Mouse (Mus musculus): Measurements from ENCODE around the gene Tenm4. TPM values are rescaled to one million over a fixed set of nuclear protein-coding genes. Genes with fewer than 3 reads are reported as not detected.
A peak's percentile ranks its signal among the peaks of the same experiment; 100 is the strongest.

Gene Tenm4
- polyA plus RNA-seq, 2 experiments, result 12.7 to 37.4 TPM

- 63% methylated on average over 4 of the region's 4 CpGs for WGBS
- Histone ChIP-seq H3K27me3 (ENCODE audit: control insufficient read depth, insufficient read depth, low read length) (no peaks in the 10 kb centered on the region), H3K4me2 (replicated peaks; ENCODE audit: low read depth, low read length, severe bottlenecking) (no peak overlapping the region), H3K4me3 (replicated peaks; ENCODE audit: low read length) (no peak overlapping the region), H3K9me3 (ENCODE audit: control insufficient read depth, low read length) (peaks cover 5% of the 10 kb centered on the region; the same call in 1 of the 2 replicates), H3K4me1 (ENCODE audit: control insufficient read depth, insufficient read depth, low read length) (peaks cover 28% of the 10 kb centered on the region), H3K27ac (replicated peaks; ENCODE audit: low read depth, low read length) (no peak overlapping the region), H3K9ac (ENCODE audit: low read depth, low read length, severe bottlenecking) (no peak overlapping the region), H3K36me3 (ENCODE audit: control insufficient read depth, insufficient read depth, low read length) (no peaks in the 10 kb centered on the region)
- ATAC-seq (ENCODE audit: low FRiP score, low read depth) (no peak), DNase-seq (ENCODE audit: low spot score) (no peak)
- no peak for TF ChIP-seq POLR2A (IDR thresholded peaks at IDR 0.05; ENCODE audit: borderline replicate concordance, extremely low read depth, insufficient read depth, insufficient read length)
Measured at GRCm38 (mm10) chr7:96769784-96770183, 598.7 kb downstream of the Tenm4 start.

GRCm38 (mm10) chr7:96772966-96773365, 601.9 kb downstream of the Tenm4 start:
- ATAC-seq (ENCODE audit: low FRiP score, low read depth) (no peak), DNase-seq (ENCODE audit: low spot score) (no peak)
- no peak overlapping the region for H3K4me2 ChIP-seq (replicated peaks; ENCODE audit: low read depth, low read length, severe bottlenecking)
- H3K27me3 ChIP-seq (ENCODE audit: control insufficient read depth, insufficient read depth, low read length), result no peaks in the 10 kb centered on the region
- peaks cover 30% of the 10 kb centered on the region for H3K4me1 ChIP-seq (ENCODE audit: control insufficient read depth, insufficient read depth, low read length)
- 67% methylated on average over 4 of the region's 4 CpGs for WGBS
- H3K9me3 ChIP-seq (ENCODE audit: control insufficient read depth, low read length), result peaks cover 5% of the 10 kb centered on the region; the same call in 1 of the 2 replicates
- TF ChIP-seq POLR2A (IDR thresholded peaks at IDR 0.05; ENCODE audit: borderline replicate concordance, extremely low read depth, insufficient read depth, insufficient read length), result no peak
- peaks cover 3% of the 10 kb centered on the region; the same call in 1 of the 2 replicates for H3K36me3 ChIP-seq (ENCODE audit: control insufficient read depth, insufficient read depth, low read length)
- no peak overlapping the region for H3K27ac ChIP-seq (replicated peaks; ENCODE audit: low read depth, low read length)
- no peak overlapping the region for H3K4me3 ChIP-seq (replicated peaks; ENCODE audit: low read length)
- H3K9ac ChIP-seq (ENCODE audit: low read depth, low read length, severe bottlenecking), result no peak overlapping the region

- Histone ChIP-seq H3K4me1 (ENCODE audit: control insufficient read depth, insufficient read depth, low read length) (peaks cover 30% of the 10 kb centered on the region), H3K9me3 (ENCODE audit: control insufficient read depth, low read length) (0 out of 2 replicates have a peak, but pooled peaks cover 3% of the 10 kb centered on the region), H3K36me3 (ENCODE audit: control insufficient read depth, insufficient read depth, low read length) (peaks cover 3% of the 10 kb centered on the region; the same call in 1 of the 2 replicates), H3K27me3 (ENCODE audit: control insufficient read depth, insufficient read depth, low read length) (no peaks in the 10 kb centered on the region), H3K4me3 (replicated peaks; ENCODE audit: low read length) (no peak overlapping the region), H3K4me2 (replicated peaks; ENCODE audit: low read depth, low read length, severe bottlenecking) (no peak overlapping the region), H3K9ac (ENCODE audit: low read depth, low read length, severe bottlenecking) (no peak overlapping the region), H3K27ac (replicated peaks; ENCODE audit: low read depth, low read length) (no peak overlapping the region)
- DNase-seq (ENCODE audit: low spot score) (peak; percentile 44), ATAC-seq (ENCODE audit: low FRiP score, low read depth) (no peak)
- TF ChIP-seq POLR2A (IDR thresholded peaks at IDR 0.05; ENCODE audit: borderline replicate concordance, extremely low read depth, insufficient read depth, insufficient read length), result no peak
- WGBS, result 55% methylated on average over 17 of the region's 17 CpGs
Measured at GRCm38 (mm10) chr7:96773585-96774225, 602.7 kb downstream of the Tenm4 start.

GRCm38 (mm10) chr7:96775080-96775486, 604.0 kb downstream of the Tenm4 start:
- DNase-seq (ENCODE audit: low spot score), result peak; percentile 65
- 0 out of 2 replicates have a peak, but pooled peaks cover 3% of the 10 kb centered on the region for H3K9me3 ChIP-seq (ENCODE audit: control insufficient read depth, low read length)
- H3K27ac ChIP-seq (replicated peaks; ENCODE audit: low read depth, low read length), result peak overlapping the region; percentile 58
- peak; percentile 82 for ATAC-seq (ENCODE audit: low FRiP score, low read depth)
- 9% methylated on average over 6 of the region's 6 CpGs for WGBS
- H3K4me3 ChIP-seq (replicated peaks; ENCODE audit: low read length), result no peak overlapping the region
- peaks cover 33% of the 10 kb centered on the region for H3K4me1 ChIP-seq (ENCODE audit: control insufficient read depth, insufficient read depth, low read length)
- no peaks in the 10 kb centered on the region for H3K27me3 ChIP-seq (ENCODE audit: control insufficient read depth, insufficient read depth, low read length)
- no peak overlapping the region for H3K9ac ChIP-seq (ENCODE audit: low read depth, low read length, severe bottlenecking)
- TF ChIP-seq POLR2A (IDR thresholded peaks at IDR 0.05; ENCODE audit: borderline replicate concordance, extremely low read depth, insufficient read depth, insufficient read length), result no peak
- H3K4me2 ChIP-seq (replicated peaks; ENCODE audit: low read depth, low read length, severe bottlenecking), result peak overlapping the region; percentile 4; the same call in 1 of the 2 replicates
- H3K36me3 ChIP-seq (ENCODE audit: control insufficient read depth, insufficient read depth, low read length), result peaks cover 3% of the 10 kb centered on the region; the same call in 1 of the 2 replicates

GRCm38 (mm10) chr7:96777938-96778600, 607.0 kb downstream of the Tenm4 start:
- ATAC-seq (ENCODE audit: low FRiP score, low read depth) (no peak), DNase-seq (ENCODE audit: low spot score) (no peak)
- Histone ChIP-seq H3K27ac (replicated peaks; ENCODE audit: low read depth, low read length) (no peak overlapping the region), H3K36me3 (ENCODE audit: control insufficient read depth, insufficient read depth, low read length) (peaks cover 3% of the 10 kb centered on the region; the same call in 1 of the 2 replicates), H3K27me3 (ENCODE audit: control insufficient read depth, insufficient read depth, low read length) (no peaks in the 10 kb centered on the region), H3K4me2 (replicated peaks; ENCODE audit: low read depth, low read length, severe bottlenecking) (no peak overlapping the region), H3K9me3 (ENCODE audit: control insufficient read depth, low read length) (0 out of 2 replicates have a peak, but pooled peaks cover 3% of the 10 kb centered on the region), H3K4me1 (ENCODE audit: control insufficient read depth, insufficient read depth, low read length) (peaks cover 37% of the 10 kb centered on the region), H3K9ac (ENCODE audit: low read depth, low read length, severe bottlenecking) (no peak overlapping the region), H3K4me3 (replicated peaks; ENCODE audit: low read length) (no peak overlapping the region)
- 85% methylated on average over 8 of the region's 8 CpGs for WGBS
- TF ChIP-seq POLR2A (IDR thresholded peaks at IDR 0.05; ENCODE audit: borderline replicate concordance, extremely low read depth, insufficient read depth, insufficient read length), result no peak

Data from limb, embryonic 14.5 days (tissue).